Mouse (Mus musculus) heart, embryonic 16.5 days (tissue): ENCODE results near the gene Ncoa7. TPM values are rescaled to one million over a fixed set of nuclear protein-coding genes. Genes with fewer than 3 reads are reported as not detected.

Experiments
- ATAC-seq: fragments of 200-750 bp; cut with Nextera tagmentation; replicated peaks from 2 replicates; pipeline ENCODE4 v1.8.0; 2017; ENCODE audit warnings: moderate number of reproducible peaks; ENCODE audit not compliant: insufficient read depth, low FRiP score; ENCODE audit errors: extremely low read depth
- H3K27ac ChIP-seq: fragments of 300-500 bp; sonication (generic); 2 replicates; pipeline ENCODE4 v1.5.1; 2014; ENCODE audit warnings: mild to moderate bottlenecking, low read length, control low read depth, moderate library complexity
- H3K27me3 ChIP-seq: fragments of 300-500 bp; sonication (generic); 2 replicates; pipeline ENCODE4 v1.6.1; 2014; ENCODE audit warnings: low read length, mixed read lengths; ENCODE audit not compliant: control insufficient read depth, insufficient read depth
- H3K36me3 ChIP-seq: fragments of 300-500 bp; sonication (generic); 2 replicates; pipeline ENCODE4 v1.6.1; 2014; ENCODE audit not compliant: control insufficient read depth, insufficient read depth
- H3K4me1 ChIP-seq: fragments of 300-500 bp; sonication (generic); 2 replicates; pipeline ENCODE4 v1.6.1; 2014; ENCODE audit warnings: low read length, mixed read lengths; ENCODE audit not compliant: control insufficient read depth, insufficient read depth
- H3K4me2 ChIP-seq: fragments of 300-500 bp; sonication (generic); 2 replicates; pipeline ENCODE4 v1.6.1; 2014; ENCODE audit warnings: low read depth, mild to moderate bottlenecking, control low read depth, low read length
- H3K4me3 ChIP-seq: fragments of 300-500 bp; sonication (generic); 2 replicates; pipeline ENCODE4 v1.5.1; 2014; ENCODE audit warnings: mild to moderate bottlenecking, control low read depth, low read length
- H3K9ac ChIP-seq: fragments of 300-500 bp; sonication (generic); 2 replicates; pipeline ENCODE4 v1.6.1; 2014; ENCODE audit warnings: low read length, control low read depth
- H3K9me3 ChIP-seq: fragments of 300-500 bp; sonication (generic); replicated peaks from 2 replicates; pipeline ENCODE4 v1.6.1; 2016; ENCODE audit warnings: low read length; ENCODE audit not compliant: control insufficient read depth
- whole genome bisulfite sequencing: fragments of 180-500 bp; shearing (Covaris S2); extraction: QIAGEN DNeasy Blood & Tissue Kit; methylation state at CpG from one replicate; pipeline ENCODE4 v1.1.7; 2014; 5-methylcytosine and 5-hydroxymethylcytosine counted together
- polyA plus RNA-seq: library from polyadenylated mRNA; unstranded; fragments of >200 nt; fragmentation: Nextera tagmentation; extraction: Ambion mirVana; gene quantifications from 2 replicates; pipeline ENCODE4 v1.2.1, GENCODE M21; 2015

The Ncoa7 gene
- polyA plus RNA-seq, 1 experiment from 2014 or later: 7.7 TPM

DNA sequence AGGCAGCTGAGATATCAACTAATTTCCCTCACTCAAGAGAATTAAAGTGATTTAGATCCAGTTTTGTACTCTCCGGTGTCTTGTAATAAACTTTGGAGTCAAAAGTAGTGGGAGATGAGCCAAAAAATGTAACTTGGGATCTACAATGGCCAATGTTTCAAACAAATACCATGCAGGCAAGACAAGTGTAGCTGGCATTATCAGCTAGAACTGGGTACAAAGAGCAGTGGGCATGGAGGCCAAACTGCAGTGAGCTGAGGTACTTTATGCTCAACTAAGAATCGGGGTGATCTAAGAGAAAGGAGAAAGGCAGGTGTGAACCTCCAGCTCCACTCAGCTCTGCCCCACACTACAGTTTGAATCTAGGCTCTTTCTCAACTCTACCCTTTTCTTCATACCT, 28.7 kb downstream of the Ncoa7 start:
- H3K36me3 ChIP-seq: no peaks in the 10 kb centered on the region
- ATAC-seq: no peak
- H3K27me3 ChIP-seq: no peaks in the 10 kb centered on the region
- peaks cover 5% of the 10 kb centered on the region; the same call in 1 of the 2 replicates for H3K4me1 ChIP-seq
- no peak overlapping the region for H3K4me3 ChIP-seq
- H3K27ac ChIP-seq: no peak overlapping the region
- 78% methylated on average over 2 of the region's 2 CpGs for WGBS
- H3K9me3 ChIP-seq: no peaks in the 10 kb centered on the region
- H3K4me2 ChIP-seq: no peak overlapping the region
- no peak overlapping the region for H3K9ac ChIP-seq

- Histone ChIP-seq H3K4me1 (peaks cover 2% of the 10 kb centered on the region; the same call in 1 of the 2 replicates), H3K4me3 (no peak overlapping the region), H3K36me3 (no peaks in the 10 kb centered on the region), H3K27me3 (no peaks in the 10 kb centered on the region), H3K4me2 (no peak overlapping the region), H3K9me3 (no peaks in the 10 kb centered on the region), H3K27ac (no peak overlapping the region), H3K9ac (no peak overlapping the region)
- no peak for ATAC-seq
- 77% methylated on average over 5 of the region's 5 CpGs for WGBS
These were observed 29.9 kb downstream of the Ncoa7 start for GRCm38 (mm10) chr10:30773181-30773580.

- H3K4me1 ChIP-seq: no peaks in the 10 kb centered on the region
- H3K4me2 ChIP-seq: no peak overlapping the region
- 68% methylated on average over 5 of the region's 5 CpGs for WGBS
- no peaks in the 10 kb centered on the region for H3K9me3 ChIP-seq
- ATAC-seq: no peak
- no peak overlapping the region for H3K4me3 ChIP-seq
- no peak overlapping the region for H3K9ac ChIP-seq
- no peak overlapping the region for H3K27ac ChIP-seq
- no peaks in the 10 kb centered on the region for H3K36me3 ChIP-seq
- no peaks in the 10 kb centered on the region for H3K27me3 ChIP-seq
These were observed 31.5 kb downstream of the Ncoa7 start for GRCm38 (mm10) chr10:30771417-30772158.

DNA sequence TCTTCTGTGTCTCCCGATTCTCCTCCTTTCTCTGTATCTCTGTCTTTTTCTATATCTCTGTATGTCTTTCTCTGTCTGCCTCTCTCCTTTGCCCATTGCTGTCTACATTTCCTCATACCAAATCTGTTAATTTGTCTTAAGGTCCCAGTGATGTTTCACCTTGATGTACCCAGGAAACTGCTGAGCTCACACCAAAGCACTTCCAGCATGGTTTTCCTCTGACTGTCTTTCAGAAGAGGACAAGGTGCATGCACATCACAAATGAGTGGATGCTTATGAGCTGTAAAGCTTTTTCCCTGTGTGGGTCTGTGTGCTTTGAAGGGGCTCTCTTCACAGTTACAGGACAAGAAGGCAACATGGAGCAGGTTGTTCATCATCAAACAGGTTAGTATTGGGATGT, 34.3 kb downstream of the Ncoa7 start:
- Histone ChIP-seq H3K9ac (no peak overlapping the region), H3K27ac (no peak overlapping the region), H3K9me3 (peaks cover 3% of the 10 kb centered on the region; the same call in 1 of the 2 replicates), H3K4me1 (no peaks in the 10 kb centered on the region), H3K4me2 (no peak overlapping the region), H3K36me3 (no peaks in the 10 kb centered on the region), H3K27me3 (no peaks in the 10 kb centered on the region), H3K4me3 (no peak overlapping the region)
- ATAC-seq: no peak
- 92% methylated on average over 1 of the region's 1 CpGs for WGBS

DNA sequence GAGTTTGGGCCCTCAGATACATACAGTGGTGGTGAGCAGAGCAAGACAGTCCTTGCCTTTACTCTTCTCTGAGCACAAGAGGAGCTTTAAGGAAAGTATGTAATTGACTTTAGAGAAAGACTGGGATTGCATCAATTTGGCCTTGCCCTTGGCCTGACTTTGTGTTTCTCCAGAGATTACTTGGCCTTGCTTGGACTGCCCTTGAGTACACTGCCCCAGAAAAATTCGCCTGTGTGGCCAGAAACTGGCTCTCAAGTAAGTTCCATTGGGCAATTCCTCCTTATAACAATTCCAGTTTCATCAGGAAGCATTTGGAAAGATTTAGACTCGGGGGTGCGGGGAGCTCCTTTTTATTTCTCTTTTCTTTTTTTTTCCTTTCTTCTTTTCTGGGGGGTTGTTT, 34.9 kb downstream of the Ncoa7 start:
- no peak for ATAC-seq
- H3K27ac ChIP-seq: no peak overlapping the region
- 86% methylated on average over 3 of the region's 3 CpGs for WGBS
- H3K9me3 ChIP-seq: peaks cover 3% of the 10 kb centered on the region; the same call in 1 of the 2 replicates
- H3K27me3 ChIP-seq: no peaks in the 10 kb centered on the region
- peaks cover under 1% of the 10 kb centered on the region; the same call in 1 of the 2 replicates for H3K4me1 ChIP-seq
- no peak overlapping the region for H3K9ac ChIP-seq
- H3K4me2 ChIP-seq: no peak overlapping the region
- H3K4me3 ChIP-seq: no peak overlapping the region
- H3K36me3 ChIP-seq: no peaks in the 10 kb centered on the region

DNA sequence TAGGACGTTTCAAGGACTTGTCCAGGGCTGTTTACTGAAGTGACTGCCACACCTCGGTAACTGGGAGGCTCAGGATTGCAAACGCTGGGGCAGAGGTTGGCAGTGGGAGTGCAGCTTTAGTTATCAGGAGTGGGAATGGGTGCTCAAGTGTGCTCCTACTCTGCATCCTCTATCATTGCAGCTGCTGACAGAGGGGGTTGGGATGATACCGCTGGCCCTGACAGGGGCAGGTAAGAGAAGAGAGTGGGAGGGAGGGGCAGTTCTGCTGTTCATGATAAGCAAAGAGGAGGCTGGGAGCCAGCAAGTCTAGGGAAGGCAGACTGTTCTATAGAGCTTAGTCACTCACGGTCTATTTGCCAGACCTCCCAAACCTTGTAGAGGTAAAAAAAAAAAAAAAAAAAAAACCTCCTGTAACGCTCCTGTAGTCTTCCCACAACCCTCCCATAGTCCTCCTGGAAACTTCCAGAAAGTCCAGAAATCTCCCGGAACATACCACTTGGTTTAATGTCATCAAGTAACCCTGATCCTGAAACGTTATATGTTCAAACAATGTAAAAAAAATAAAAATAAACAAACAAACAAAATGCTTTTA, 39.9 kb downstream of the Ncoa7 start:
- WGBS: 46% methylated on average over 8 of the region's 8 CpGs
- no peak overlapping the region for H3K4me3 ChIP-seq
- peaks cover 3% of the 10 kb centered on the region; the same call in 1 of the 2 replicates for H3K9me3 ChIP-seq
- ATAC-seq: peak; percentile 70
- no peak overlapping the region for H3K4me2 ChIP-seq
- H3K9ac ChIP-seq: no peak overlapping the region
- no peaks in the 10 kb centered on the region for H3K36me3 ChIP-seq
- H3K27ac ChIP-seq: no peak overlapping the region
- H3K27me3 ChIP-seq: no peaks in the 10 kb centered on the region
- H3K4me1 ChIP-seq: peaks cover 3% of the 10 kb centered on the region; the same call in 1 of the 2 replicates

DNA sequence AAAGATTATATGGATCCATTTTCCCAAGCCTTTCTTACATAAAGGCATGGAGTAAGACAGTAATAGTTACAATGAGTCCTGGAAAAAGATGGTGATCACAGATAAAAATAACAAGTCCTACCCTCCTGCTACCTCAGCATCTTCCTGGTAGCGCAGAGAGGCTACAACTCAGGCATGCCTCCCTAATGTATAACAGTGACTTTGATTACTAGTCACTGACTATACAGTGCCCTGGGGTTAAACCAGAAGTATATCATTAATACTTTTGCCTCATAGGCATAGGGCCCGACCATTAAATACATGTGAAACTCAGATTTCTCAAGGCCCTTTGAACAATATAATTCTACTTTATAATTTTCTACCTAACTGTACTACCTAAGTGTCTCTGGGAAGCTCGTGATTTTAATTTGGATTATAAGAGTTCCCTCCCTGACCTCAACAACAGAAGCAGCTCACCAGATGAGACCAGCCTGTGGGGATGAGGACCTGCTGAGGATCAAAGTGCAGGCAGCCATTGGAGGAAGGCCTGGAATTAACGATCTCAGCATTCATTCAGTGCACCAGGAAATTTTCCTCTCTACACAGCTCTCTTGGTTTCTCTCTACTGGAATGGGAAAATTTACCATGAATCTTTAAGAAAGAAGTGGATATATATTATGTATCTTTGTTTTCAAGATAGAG, 40.7 kb downstream of the Ncoa7 start:
- Histone ChIP-seq H3K4me2 (no peak overlapping the region), H3K9me3 (peaks cover 3% of the 10 kb centered on the region; the same call in 1 of the 2 replicates), H3K36me3 (no peaks in the 10 kb centered on the region), H3K4me1 (peaks cover 3% of the 10 kb centered on the region; the same call in 1 of the 2 replicates), H3K4me3 (no peak overlapping the region), H3K27me3 (no peaks in the 10 kb centered on the region), H3K27ac (no peak overlapping the region), H3K9ac (no peak overlapping the region)
- no peak for ATAC-seq
- WGBS: 87% methylated on average over 4 of the region's 4 CpGs

- 82% methylated on average over 8 of the region's 8 CpGs for WGBS
- H3K4me3 ChIP-seq: no peak overlapping the region
- H3K27ac ChIP-seq: no peak overlapping the region
- H3K4me1 ChIP-seq: peaks cover 8% of the 10 kb centered on the region
- H3K9me3 ChIP-seq: no peaks in the 10 kb centered on the region
- H3K27me3 ChIP-seq: no peaks in the 10 kb centered on the region
- no peak overlapping the region for H3K4me2 ChIP-seq
- ATAC-seq: no peak
- no peaks in the 10 kb centered on the region for H3K36me3 ChIP-seq
- no peak overlapping the region for H3K9ac ChIP-seq
These were observed 43.6 kb downstream of the Ncoa7 start for GRCm38 (mm10) chr10:30759360-30760147.
